ENCODE assay signal across 9 mouse cellular contexts in genomic region chr4:97465932-97466666, GRCm38 (mm10).
DNase-seq lines count a peak whose midpoint lies in the region; ATAC-seq lines count a peak whose summit lies in the region.
"Had no signal": no experiment of that assay in that cellular context is flagged by ENCODE, and none has a peak within 500 bp of the region (broad histone marks: within the 10 kb centered on the region; RNA-seq: fewer than 3 reads in every experiment).

No protein-coding gene starts in this region.

- H3K27ac ChIP-seq in hindbrain, embryonic 14.5 days = peak overlapping the region; percentile 56; the same call in 1 of the 2 replicates
- H3K27ac ChIP-seq in neural tube, embryonic 11.5 days (ENCODE audit: low read depth, low read length) = no peak overlapping the region

- H3K27me3 ChIP-seq in hindbrain, embryonic 14.5 days (ENCODE audit: control insufficient read depth, insufficient read depth, low read length) = no peaks in the 10 kb centered on the region
- H3K27me3 ChIP-seq in neural tube, embryonic 11.5 days (ENCODE audit: control insufficient read depth, insufficient read depth, low read length) = no peaks in the 10 kb centered on the region

- H3K4me2 ChIP-seq in hindbrain, embryonic 14.5 days (replicated peaks) = no peak overlapping the region
- H3K4me2 ChIP-seq in neural tube, embryonic 11.5 days (ENCODE audit: low read depth) = no peak overlapping the region
- H3K4me2 ChIP-seq: heart, embryonic 11.5 days had no signal

- no peaks in the 10 kb centered on the region for H3K9me3 ChIP-seq in hindbrain, embryonic 14.5 days (ENCODE audit: control insufficient read depth, low read length)
- no peaks in the 10 kb centered on the region for H3K9me3 ChIP-seq in neural tube, embryonic 11.5 days (ENCODE audit: control insufficient read depth, low read length)

- H3K4me1 ChIP-seq in hindbrain, embryonic 14.5 days (replicated peaks; ENCODE audit: control insufficient read depth, insufficient read depth, low read length) = no peaks in the 10 kb centered on the region
- H3K4me1 ChIP-seq in neural tube, embryonic 11.5 days (ENCODE audit: control insufficient read depth, insufficient read depth, low read length) = peaks cover 5% of the 10 kb centered on the region

- H3K9ac ChIP-seq in hindbrain, embryonic 14.5 days = no peak overlapping the region
- H3K9ac ChIP-seq in neural tube, embryonic 11.5 days (ENCODE audit: low read length) = no peak overlapping the region

- ATAC-seq in hindbrain, embryonic 14.5 days (ENCODE audit: low FRiP score) = peak; percentile 76; the same call in 1 of the 2 replicates
- ATAC-seq in neural tube, embryonic 11.5 days (ENCODE audit: insufficient read depth, low FRiP score, low TSS enrichment) = peak; percentile 75
- ATAC-seq in erythroid progenitor cell, adult 5-6 weeks (replicated peaks; ENCODE audit: low FRiP score, poor library complexity, severe bottlenecking) = no peak

- peak; percentile 23 for DNase-seq in layer of hippocampus, adult 11-12 months (ENCODE audit: low spot score)
- no peak for DNase-seq in layer of hippocampus, postnatal 14 days (ENCODE audit: low spot score in 2 of 2)
- peak; percentile 66 for DNase-seq in brain, adult 2 months (ENCODE audit: low read depth, low spot score)
- DNase-seq in hindbrain, embryonic 14.5 days (ENCODE audit: low spot score) = no peak
- peak; percentile 45 for DNase-seq in neural tube, embryonic 11.5 days (ENCODE audit: low spot score)
- no peak for DNase-seq in adrenal gland, postnatal 25 days
- no peak for DNase-seq in cerebellum, postnatal 4 days (ENCODE audit: low spot score in 2 of 2)

- no peak overlapping the region for H3K4me3 ChIP-seq in hindbrain, embryonic 14.5 days (replicated peaks; ENCODE audit: low read length)
- no peak overlapping the region for H3K4me3 ChIP-seq in neural tube, embryonic 11.5 days (ENCODE audit: low read depth, low read length)

- WGBS in hindbrain, embryonic 14.5 days = 29% methylated on average over 6 of the region's 6 CpGs
- 25% methylated on average over 6 of the region's 6 CpGs for WGBS in neural tube, embryonic 11.5 days

- H3K36me3 ChIP-seq in hindbrain, embryonic 14.5 days (replicated peaks; ENCODE audit: control insufficient read depth, insufficient read depth) = no peaks in the 10 kb centered on the region
- H3K36me3 ChIP-seq in neural tube, embryonic 11.5 days (ENCODE audit: control insufficient read depth, insufficient read depth, low read length) = no peaks in the 10 kb centered on the region

Comparison
In these comparisons a context has a peak if more than half of its experiments do, and no peak if none do; other contexts are left out.
1. DNase-seq: peak in layer of hippocampus, adult 11-12 months (single experiment), brain, adult 2 months (single experiment) and neural tube, embryonic 11.5 days (single experiment); none in layer of hippocampus, postnatal 14 days (0 of 2), hindbrain, embryonic 14.5 days (single experiment), adrenal gland, postnatal 25 days (single experiment) and cerebellum, postnatal 4 days (0 of 2).